Mouse (Mus musculus): ENCODE results near the gene Armc2.
"Not testable (repeated sequence)": the region's sequence is repeated elsewhere in the genome, so short reads cannot be mapped to it uniquely, and the experiment has no call there.

The Armc2 gene

GRCm38 (mm10) chr10:41962725-41963124 lies 55.5 kb downstream of the Armc2 start:
- no peak for DNase-seq

GRCm38 (mm10) chr10:41959808-41960207 lies 58.4 kb downstream of the Armc2 start:
- no peak for DNase-seq

DNA sequence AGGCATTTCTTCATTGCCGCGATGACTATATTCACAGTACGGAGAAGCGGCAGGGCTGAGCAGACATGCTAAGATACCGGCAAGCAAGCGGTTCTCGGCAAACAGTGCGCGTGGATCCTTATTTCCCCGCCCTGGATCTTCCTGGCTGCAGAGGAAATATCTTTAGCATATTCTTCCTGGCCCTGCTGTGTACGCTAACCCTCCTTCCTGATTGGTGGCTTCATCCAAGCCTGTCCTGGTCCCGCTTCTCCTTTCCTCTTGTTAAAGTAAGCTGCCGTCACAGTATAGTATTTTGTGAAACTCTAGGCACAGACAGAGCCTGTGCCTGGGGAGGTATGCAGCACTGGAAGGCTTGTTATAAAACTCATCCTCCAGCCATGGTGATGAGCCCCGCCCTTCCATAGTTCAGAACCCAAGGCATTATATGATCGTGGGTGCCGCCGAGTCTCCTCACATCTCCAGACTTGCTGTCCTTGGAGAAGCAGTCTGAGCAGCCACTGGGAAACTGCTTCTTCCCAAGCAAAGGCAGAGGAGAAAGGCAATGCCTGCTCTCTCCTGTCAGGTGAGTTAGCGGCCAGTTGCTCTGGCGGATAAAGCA lies 59.5 kb downstream of the Armc2 start:
- no peak for DNase-seq

GRCm38 (mm10) chr10:41957421-41958225 lies 60.6 kb downstream of the Armc2 start:
- DNase-seq: no peak

DNA sequence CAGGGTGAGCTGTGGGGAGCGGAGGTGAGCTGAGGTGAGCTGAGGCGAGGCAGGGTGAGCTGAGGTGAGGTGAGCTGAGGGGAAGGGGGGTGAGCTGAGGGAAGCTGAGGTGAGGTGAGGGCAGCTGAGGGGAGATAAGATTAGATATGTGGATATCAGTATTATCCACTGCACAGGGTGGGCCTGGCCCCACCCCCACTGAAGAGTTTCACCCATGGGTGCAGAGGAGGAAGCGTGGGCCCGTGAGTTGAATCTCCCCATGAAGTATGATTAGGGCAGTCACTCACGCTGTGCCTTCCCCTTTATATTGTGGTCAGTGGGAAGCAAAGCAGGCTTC lies 64.7 kb downstream of the Armc2 start:
- no peak for DNase-seq

GRCm38 (mm10) chr10:41952850-41953527 lies 65.3 kb downstream of the Armc2 start:
- DNase-seq: no peak

- DNase-seq: not testable (repeated sequence)
Measured at GRCm38 (mm10) chr10:41952354-41952753, 65.9 kb downstream of the Armc2 start.

DNA sequence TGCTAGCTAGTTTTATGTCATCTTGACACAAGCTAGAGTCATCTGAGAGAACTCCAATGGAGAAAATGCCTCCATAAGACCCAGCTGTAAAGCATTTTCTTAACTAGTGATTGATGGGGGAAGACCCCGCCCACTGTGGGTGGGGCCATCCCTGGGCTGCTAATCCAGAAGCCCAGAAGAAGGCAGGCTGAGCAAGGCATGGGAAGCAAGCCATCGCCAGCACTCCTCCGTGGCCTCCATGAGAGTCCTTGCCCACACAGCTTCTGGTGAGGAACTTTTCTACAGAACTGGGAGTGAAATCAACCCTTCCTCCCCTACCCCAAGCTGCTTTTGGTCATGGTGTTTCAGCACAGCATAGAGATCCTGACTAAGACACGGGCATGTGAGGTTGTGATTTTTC lies 79.2 kb downstream of the Armc2 start:
- DNase-seq: no peak

DNA sequence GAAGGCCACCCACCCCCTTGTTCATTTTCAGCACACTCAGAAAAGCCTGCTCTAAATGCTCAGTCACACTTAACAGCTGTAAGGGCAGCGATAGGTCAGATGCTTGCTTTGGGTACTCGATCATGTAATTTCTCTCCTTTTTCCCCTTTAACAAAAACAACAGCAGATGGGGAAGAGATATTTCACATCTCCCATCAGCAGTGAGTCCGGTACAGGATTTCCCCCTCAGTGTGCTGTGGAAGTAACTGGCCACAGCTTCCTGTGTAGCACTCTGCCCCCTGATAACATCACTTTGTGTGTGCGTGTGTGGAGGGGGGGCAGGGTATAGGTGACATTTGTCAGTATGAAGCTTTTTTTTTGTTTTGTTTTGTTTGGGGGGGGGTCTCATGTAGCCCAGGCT lies 81.1 kb downstream of the Armc2 start:
- no peak for DNase-seq

DNA sequence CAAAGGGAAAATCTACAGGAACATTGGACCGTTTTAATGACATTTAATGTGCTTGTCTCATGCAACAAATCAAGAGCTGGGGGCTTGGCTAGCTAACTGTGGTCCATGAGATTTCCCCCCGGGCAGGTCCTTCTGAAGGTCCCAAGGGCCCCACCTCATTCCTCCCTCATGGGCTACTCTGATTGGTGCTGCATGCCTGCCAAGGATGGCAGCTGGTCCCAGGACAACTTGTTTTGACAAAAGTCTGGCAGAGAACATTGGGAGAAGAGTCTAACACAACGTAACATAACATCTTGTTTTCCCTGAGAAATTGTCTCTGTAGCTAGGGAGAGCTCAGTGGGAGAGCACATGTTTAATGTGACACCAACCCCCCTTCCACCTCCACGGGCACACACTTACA lies 82.1 kb downstream of the Armc2 start:
- DNase-seq: no peak

- no peak for DNase-seq
Measured at GRCm38 (mm10) chr10:41935476-41935829, 82.8 kb downstream of the Armc2 start.

DNA sequence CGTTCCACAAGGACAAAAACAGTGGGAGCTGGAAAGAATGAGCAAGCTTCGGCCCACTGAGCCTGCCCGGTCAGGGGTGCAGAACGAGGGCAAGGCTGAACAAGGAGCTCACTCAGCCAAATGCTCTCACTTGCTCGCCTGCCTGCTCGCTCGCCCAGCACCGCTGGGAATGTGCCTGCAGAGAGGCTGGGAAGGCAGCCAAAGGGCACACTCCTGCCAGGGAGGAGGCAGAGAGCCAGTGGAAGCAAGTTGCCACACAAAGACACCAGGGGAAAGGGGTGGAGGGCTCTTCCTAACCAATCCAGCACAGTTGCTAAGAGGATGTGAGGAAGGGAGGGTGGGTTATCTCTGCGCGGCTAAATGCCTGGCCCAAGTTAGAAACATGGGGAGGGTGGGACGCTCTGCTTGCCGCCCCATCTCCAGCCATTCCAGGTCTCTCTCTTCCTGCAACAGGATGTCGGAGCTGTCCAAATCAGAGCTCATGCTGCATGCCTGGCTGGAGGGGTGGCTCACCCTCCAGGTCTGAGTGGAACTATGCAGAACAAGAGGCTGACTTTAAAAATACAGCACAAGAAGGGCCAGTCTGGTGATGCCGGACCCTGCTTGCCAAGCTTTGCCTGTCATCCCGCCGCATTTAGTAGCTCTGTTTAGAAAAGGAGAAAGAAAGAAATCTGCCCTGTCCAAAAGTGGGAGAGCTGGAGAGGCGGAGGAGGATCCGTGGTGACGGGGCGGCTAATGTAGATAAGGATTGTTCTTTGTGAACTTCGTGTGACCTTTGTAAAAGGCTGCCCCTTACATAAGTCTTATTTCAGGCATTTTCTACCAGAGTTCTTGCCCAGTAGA lies 83.4 kb downstream of the Armc2 start:
- DNase-seq: peak; percentile 66

DNA sequence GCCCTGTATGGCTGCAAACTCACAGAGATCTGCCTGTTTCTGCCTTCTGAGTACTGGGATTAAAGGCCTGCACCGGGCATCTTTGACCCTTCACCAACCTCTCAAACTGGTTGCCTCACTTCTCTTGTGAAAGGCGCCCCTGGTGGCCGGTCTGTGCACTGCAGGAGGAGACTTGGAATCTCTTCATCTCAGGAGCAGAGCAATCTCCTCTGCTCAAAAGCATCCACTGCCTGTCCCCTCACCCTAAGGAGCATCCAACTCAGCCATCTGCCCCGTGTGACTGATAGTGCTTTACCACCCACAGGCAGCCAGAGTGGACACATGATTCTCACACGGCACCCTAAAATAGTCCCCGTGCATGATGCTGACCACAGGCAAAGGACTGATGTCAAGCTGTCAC lies 84.7 kb downstream of the Armc2 start:
- DNase-seq: peak; percentile 67

DNA sequence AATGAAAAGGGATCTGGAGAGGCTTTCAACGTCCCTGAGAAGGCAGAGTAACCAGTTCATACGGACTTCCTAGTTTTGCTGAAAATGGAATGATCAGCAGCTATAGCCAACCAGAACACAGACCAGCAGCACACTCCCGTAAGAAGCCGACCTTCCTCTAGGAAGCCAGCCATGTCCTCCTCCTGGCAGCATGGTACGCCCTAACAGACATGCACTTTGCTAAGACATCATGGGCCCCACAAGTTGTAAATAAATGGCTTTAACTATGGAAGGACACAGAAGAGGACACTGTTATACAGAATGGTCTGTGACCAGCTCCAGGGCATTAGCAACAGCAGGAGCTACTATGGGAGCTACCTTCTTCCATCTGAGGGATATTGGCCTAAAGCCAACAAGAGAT lies 85.3 kb downstream of the Armc2 start:
- DNase-seq: no peak

DNA sequence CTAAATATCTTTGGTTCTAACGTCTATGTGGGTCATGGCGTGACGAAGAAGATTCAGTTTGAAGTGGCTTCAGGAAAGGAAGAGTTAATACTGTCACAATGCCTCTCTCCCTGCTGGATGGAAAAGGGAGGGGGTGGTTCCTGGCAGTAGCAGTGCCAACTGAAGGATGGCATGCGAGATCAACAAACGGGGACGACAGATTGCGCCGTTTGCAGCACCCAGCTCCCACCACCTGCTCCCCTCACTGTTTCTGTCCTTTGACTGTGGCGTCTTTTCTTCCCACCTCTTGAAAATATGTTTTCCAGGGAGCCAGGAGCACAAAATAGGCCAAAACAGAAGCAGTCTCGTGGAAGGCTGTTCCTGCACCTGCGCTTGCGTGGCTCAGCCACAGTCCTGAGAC lies 86.3 kb downstream of the Armc2 start:
- DNase-seq: peak; percentile 58

DNA sequence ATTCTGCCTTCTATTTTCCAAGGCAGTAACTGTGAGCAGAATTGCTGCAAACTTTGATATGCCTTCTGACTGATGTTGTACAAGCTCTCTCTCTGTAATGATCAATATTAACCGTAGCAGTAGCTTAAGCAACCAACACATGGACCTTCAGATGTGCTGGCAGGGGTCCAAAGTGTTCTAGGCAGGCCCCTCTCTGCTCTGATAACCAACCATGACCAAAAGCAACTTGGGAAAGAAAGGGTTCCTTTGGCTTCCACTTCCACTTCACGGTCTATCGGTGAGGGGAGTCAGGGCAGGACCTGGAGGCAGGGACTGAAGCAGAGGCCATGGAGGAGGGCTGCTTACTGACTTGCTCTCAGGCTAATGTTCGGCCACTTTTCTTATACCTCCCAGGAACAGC lies 87.3 kb downstream of the Armc2 start:
- DNase-seq: no peak

DNA sequence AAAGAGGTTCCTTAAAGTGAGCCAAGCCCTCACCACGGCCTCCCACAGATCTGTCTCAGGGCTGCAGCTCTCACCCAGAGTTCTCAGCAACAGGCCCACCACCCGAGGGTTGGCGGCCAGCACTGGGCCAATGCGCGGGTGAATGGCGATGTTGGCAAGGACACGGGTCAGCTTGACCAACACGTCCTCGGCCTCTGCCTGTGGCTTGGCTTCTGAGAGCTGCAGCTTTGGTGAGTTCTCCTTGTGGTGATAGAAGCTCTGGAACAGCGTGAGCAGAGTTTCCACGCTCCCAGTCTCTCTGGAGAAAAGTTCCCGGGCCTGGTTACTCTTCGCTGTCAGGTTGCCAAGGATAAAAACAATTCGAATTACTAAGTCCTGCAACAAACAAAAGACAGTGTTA lies 91.5 kb downstream of the Armc2 start:
- no peak for DNase-seq

DNA sequence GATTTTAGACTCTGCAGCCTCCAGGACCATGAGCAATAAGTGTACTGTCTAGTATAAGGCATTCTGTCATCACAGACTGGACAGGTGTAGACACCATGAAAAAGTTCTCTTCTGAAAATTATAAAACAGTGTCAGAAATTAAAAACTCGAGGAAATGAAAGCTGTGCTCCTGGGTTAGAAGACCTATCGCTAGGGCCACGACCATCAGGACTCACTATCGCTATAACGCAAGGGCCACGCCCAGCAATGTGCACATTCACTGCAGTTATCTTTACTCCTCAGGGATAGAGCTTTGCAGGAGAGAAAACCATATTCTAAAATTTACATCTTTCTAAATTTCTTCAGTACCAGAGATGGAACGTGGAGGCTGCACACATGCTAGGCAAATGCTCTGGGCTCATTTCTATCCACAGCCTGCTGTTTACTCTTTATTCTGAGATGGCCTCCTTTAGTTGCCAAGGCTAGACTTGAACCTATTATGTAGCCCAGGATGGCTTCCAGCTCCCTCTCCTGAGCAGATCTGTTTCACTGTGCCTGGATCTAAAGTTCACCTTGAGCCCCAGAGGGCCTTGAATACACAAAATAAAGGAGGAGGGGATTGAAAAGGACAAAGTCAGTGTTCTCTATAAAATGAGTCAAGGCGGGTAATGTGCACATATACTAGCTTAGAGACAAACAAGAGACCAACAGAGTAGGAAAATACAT lies 105.8 kb downstream of the Armc2 start:
- DNase-seq: no peak

DNA sequence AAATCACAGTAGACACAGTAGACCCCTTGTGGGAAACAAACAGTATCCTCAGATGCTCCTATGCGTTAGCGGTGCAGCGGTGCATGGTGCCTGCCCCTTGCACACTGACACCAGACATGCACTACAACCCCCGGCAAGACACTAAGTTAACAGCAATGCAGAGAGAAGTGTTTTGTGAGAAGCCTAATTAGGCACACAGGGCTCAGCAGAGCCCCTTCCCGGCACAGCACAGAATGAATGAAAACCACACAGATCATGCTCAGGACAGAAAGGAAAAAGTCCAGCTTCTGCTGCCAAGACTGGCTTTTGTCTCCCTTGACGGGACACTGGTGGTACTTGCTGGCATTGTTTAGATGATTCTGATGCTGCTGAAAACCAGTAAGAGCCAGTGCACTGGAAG lies 109.3 kb downstream of the Armc2 start:
- no peak for DNase-seq

DNA sequence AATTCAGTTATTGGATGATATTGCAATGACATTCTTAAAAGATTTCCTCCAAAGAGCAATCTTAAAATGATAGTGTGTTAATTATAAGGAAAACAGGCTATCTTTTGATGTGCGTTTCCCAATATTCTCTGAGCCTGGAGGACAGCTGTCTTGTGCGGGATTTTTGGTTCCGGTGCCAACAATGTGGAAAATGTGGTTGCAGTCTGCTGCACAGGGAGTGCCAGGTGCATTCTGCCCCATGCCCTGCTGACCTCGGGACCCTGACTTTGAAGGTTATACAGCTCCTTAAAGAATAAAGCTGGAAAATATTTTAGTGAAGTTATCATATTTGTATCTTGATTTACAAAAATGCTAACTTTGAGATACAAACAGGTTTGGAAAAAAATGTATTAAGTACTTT lies 110.3 kb downstream of the Armc2 start:
- DNase-seq: no peak

DNA sequence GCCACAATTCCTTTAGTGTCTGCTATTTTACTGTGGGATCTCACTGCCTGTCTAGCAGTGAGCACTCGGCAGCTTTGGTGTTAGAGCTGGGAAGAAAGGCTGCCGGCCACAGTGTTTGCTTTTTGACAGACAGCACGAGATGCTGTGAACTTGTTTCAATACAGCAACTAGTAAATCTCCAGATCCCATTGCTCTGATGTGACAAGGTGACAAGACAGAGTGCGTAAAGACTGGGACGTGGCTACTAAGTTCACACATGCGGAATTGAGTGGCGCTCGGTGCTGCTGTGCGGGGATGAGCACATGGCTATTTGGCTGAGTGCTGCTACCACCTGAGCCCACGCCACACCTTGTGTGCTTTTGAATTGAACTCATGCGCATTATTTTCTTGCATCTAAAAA lies 110.8 kb downstream of the Armc2 start:
- no peak for DNase-seq

GRCm38 (mm10) chr10:41901864-41902263 lies 116.4 kb downstream of the Armc2 start:
- DNase-seq: no peak

- DNase-seq: no peak
Measured at GRCm38 (mm10) chr10:41901456-41901855, 116.8 kb downstream of the Armc2 start.

Data from right cerebral cortex, postnatal 14 days (tissue).